Mouse (Mus musculus) hindbrain, embryonic 15.5 days (tissue): ENCODE data around the gene Hyou1. TPM values are rescaled to one million over a fixed set of nuclear protein-coding genes. Genes with fewer than 3 reads are reported as not detected.
"Not testable (repeated sequence)": the region's sequence is repeated elsewhere in the genome, so short reads cannot be mapped to it uniquely, and the experiment has no call there.

Experiments
- ATAC-seq: fragments of 200-750 bp; cut with Nextera tagmentation; 2 replicates; pipeline ENCODE4 v1.8.0; 2017; ENCODE audit warnings: low read depth, moderate number of reproducible peaks, moderate TSS enrichment; ENCODE audit not compliant: low FRiP score
- H3K27ac ChIP-seq: fragments of 300-500 bp; sonication (generic); replicated peaks from 2 replicates; pipeline ENCODE4 v1.5.1; 2015; ENCODE audit warnings: mild to moderate bottlenecking, inconsistent platforms
- H3K27me3 ChIP-seq: fragments of 300-500 bp; sonication (generic); 2 replicates; pipeline ENCODE4 v1.6.1; 2015; ENCODE audit warnings: control low read depth, inconsistent platforms
- H3K36me3 ChIP-seq: fragments of 300-500 bp; sonication (generic); 2 replicates; pipeline ENCODE4 v1.6.1; 2015; ENCODE audit warnings: control low read depth, inconsistent platforms
- H3K4me1 ChIP-seq: fragments of 300-500 bp; sonication (generic); replicated peaks from 2 replicates; pipeline ENCODE4 v1.6.1; 2015; ENCODE audit warnings: control low read depth, inconsistent platforms
- H3K4me2 ChIP-seq: fragments of 300-500 bp; sonication (generic); 2 replicates; pipeline ENCODE4 v1.6.1; 2015; ENCODE audit warnings: moderate library complexity, mild to moderate bottlenecking, inconsistent platforms
- H3K4me3 ChIP-seq: fragments of 300-500 bp; sonication (generic); 2 replicates; pipeline ENCODE4 v1.5.1; 2015; ENCODE audit warnings: mild to moderate bottlenecking, inconsistent platforms
- H3K9ac ChIP-seq: fragments of 300-500 bp; sonication (generic); 2 replicates; pipeline ENCODE4 v1.6.1; 2015; ENCODE audit warnings: inconsistent platforms
- H3K9me3 ChIP-seq: fragments of 300-500 bp; sonication (generic); 2 replicates; pipeline ENCODE4 v1.6.1; 2016; ENCODE audit warnings: control low read depth, inconsistent platforms
- WGBS: fragments of 180-500 bp; shearing (Covaris S2); methylation state at CpG from one replicate; pipeline ENCODE4 v1.1.7; 2015; 5-methylcytosine and 5-hydroxymethylcytosine counted together
- polyA plus RNA-seq: library from polyadenylated mRNA; unstranded; fragments of >200 nt; fragmentation: Nextera tagmentation; extraction: Ambion mirVana; gene quantifications from 2 replicates; pipeline ENCODE4 v1.2.1, GENCODE M21; 2015

The Hyou1 gene
- 27.4 and 27.6 TPM in 2 replicates for polyA plus RNA-seq

DNA sequence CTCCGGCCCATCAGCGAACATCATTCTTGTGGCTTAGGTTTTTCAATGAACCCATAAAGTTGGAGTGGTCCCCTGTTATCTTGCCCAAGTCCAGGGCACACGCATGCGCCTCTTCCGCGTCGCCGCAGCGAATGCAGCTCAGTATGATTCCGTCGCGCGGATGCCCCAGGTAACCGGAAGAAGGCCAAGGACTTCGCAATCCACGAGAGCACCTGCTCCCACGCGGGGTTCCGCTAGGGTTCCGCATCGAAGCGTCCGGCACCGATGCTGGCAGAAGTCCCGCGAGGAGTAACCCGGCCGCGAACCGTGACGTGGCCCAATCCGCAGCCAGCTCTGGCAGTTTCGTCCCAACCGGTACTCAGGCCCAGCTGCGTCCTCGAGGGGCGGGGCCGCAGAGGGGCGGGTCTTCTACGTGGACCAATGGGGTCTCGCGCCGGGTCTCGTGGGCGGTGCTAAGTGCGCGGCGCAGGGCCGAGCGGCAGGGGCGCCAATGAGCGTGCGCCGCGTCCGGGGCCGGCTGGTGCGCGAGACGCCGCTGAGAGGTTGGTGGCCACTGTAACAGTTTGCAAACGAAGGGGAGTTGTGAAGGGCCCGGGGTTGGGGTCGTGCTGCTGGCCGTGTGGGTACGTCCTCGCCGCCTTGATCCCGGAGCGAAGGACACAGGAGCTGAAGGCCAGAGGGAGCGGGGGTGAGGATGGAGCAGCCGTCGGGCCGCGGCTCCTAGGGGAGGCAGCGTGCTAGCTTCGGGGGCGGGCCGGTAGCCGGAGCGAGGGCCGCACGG is at the start of gene Hyou1:
TSS of gene Hyou1 (plus strand) at position 437 of the 781 bp plus-strand sequence.
- Histone ChIP-seq H3K4me1 (peaks cover 22% of the 10 kb centered on the region), H3K4me2 (peak within 1 kb of the TSS; percentile 95), H3K36me3 (peaks cover 34% of the 10 kb centered on the region), H3K9me3 (no peaks in the 10 kb centered on the region), H3K9ac (peak within 1 kb of the TSS; percentile 83), H3K27me3 (no peaks in the 10 kb centered on the region), H3K4me3 (peak within 1 kb of the TSS; percentile 77), H3K27ac (peak within 1 kb of the TSS; percentile 89)
- ATAC-seq = peak; percentile 98
- under 1% methylated on average over 80 of the region's 83 CpGs for WGBS

GRCm38 (mm10) chr9:44330736-44331135 is 48.6 kb upstream of the Hyou1 start:
- Histone ChIP-seq H3K36me3 (peaks cover 45% of the 10 kb centered on the region), H3K9me3 (no peaks in the 10 kb centered on the region)
- WGBS = 97% methylated on average over 6 of the region's 6 CpGs

GRCm38 (mm10) chr9:44332918-44333638 is 46.2 kb upstream of the Hyou1 start:
- Histone ChIP-seq H3K36me3 (peaks cover 51% of the 10 kb centered on the region), H3K27ac (no peak overlapping the region), H3K27me3 (no peaks in the 10 kb centered on the region), H3K9me3 (no peaks in the 10 kb centered on the region), H3K4me3 (no peak overlapping the region), H3K4me1 (peaks cover 28% of the 10 kb centered on the region), H3K4me2 (no peak overlapping the region), H3K9ac (no peak overlapping the region)
- ATAC-seq = no peak
- WGBS = 96% methylated on average over 13 of the region's 13 CpGs

More at GRCm38 (mm10) chr9:44330736-44331135, 48.6 kb upstream of the Hyou1 start:
- H3K9ac ChIP-seq = no peak overlapping the region
- no peak overlapping the region for H3K4me3 ChIP-seq
- no peaks in the 10 kb centered on the region for H3K27me3 ChIP-seq
- ATAC-seq = no peak
- H3K4me2 ChIP-seq = no peak overlapping the region
- no peak overlapping the region for H3K27ac ChIP-seq
- H3K4me1 ChIP-seq = peaks cover 19% of the 10 kb centered on the region

GRCm38 (mm10) chr9:44334396-44335330 is 44.6 kb upstream of the Hyou1 start, which contains the start of gene H2afx:
H2afx (plus strand) TSS chr9:44334694.
- WGBS = under 1% methylated on average over 89 of the region's 91 CpGs
- peak; percentile 97 for ATAC-seq
- H3K4me2 ChIP-seq = peak within 1 kb of the TSS; percentile 88
- H3K9me3 ChIP-seq = no peaks in the 10 kb centered on the region
- H3K27me3 ChIP-seq = no peaks in the 10 kb centered on the region
- H3K27ac ChIP-seq = peak within 1 kb of the TSS; percentile 89
- peak within 1 kb of the TSS; percentile 62 for H3K4me3 ChIP-seq
- H3K9ac ChIP-seq = peak within 1 kb of the TSS; percentile 73
- peaks cover 27% of the 10 kb centered on the region for H3K4me1 ChIP-seq
- H3K36me3 ChIP-seq = peaks cover 48% of the 10 kb centered on the region

- Histone ChIP-seq H3K27ac (peak overlapping the region; percentile 89), H3K36me3 (peaks cover 40% of the 10 kb centered on the region), H3K4me3 (peak overlapping the region; percentile 62), H3K9me3 (no peaks in the 10 kb centered on the region), H3K27me3 (no peaks in the 10 kb centered on the region), H3K9ac (peak overlapping the region; percentile 73), H3K4me1 (peaks cover 27% of the 10 kb centered on the region), H3K4me2 (peak overlapping the region; percentile 88)
- no peak; the same call in 1 of the 2 replicates for ATAC-seq
- 0% methylated on average over 49 of the region's 50 CpGs for WGBS
These were observed 43.8 kb upstream of the Hyou1 start for GRCm38 (mm10) chr9:44335331-44336092.

DNA sequence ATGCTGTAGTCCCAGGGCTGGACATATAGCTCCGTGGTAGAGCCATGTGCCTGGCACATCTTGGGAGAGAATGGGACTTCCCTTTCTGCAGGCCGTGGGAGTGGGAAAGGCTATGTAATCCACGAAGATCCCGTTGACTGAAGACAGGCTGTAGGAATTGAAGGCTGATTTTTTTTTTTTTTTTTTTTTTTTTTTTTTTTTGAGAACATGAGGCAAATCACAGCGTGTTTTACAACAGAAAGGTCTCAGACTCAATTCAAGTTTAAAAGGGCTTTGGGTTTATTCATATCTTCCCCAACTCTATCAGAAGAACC is 43.2 kb upstream of the Hyou1 start:
- peaks cover 36% of the 10 kb centered on the region for H3K36me3 ChIP-seq
- peak overlapping the region; percentile 73 for H3K9ac ChIP-seq
- under 1% methylated on average over 5 of the region's 5 CpGs for WGBS
- H3K4me3 ChIP-seq = peak overlapping the region; percentile 62
- H3K9me3 ChIP-seq = no peaks in the 10 kb centered on the region
- H3K4me1 ChIP-seq = peaks cover 27% of the 10 kb centered on the region
- no peaks in the 10 kb centered on the region for H3K27me3 ChIP-seq
- peak overlapping the region; percentile 89 for H3K27ac ChIP-seq
- peak overlapping the region; percentile 88 for H3K4me2 ChIP-seq
- no peak for ATAC-seq

GRCm38 (mm10) chr9:44336513-44336912 is 42.8 kb upstream of the Hyou1 start:
- whole genome bisulfite sequencing = 35% methylated on average over 4 of the region's 4 CpGs
- peaks cover 32% of the 10 kb centered on the region for H3K36me3 ChIP-seq

GRCm38 (mm10) chr9:44336964-44337363 is 42.3 kb upstream of the Hyou1 start:
- no peaks in the 10 kb centered on the region for H3K27me3 ChIP-seq
- peak overlapping the region; percentile 30 for H3K9ac ChIP-seq
- 73% methylated on average over 3 of the region's 3 CpGs for WGBS
- peak overlapping the region; percentile 88 for H3K4me2 ChIP-seq
- no peak for ATAC-seq
- H3K4me1 ChIP-seq = peaks cover 27% of the 10 kb centered on the region
- peaks cover 28% of the 10 kb centered on the region for H3K36me3 ChIP-seq
- no peak overlapping the region for H3K27ac ChIP-seq
- peak overlapping the region; percentile 62 for H3K4me3 ChIP-seq
- H3K9me3 ChIP-seq = no peaks in the 10 kb centered on the region

More at GRCm38 (mm10) chr9:44336513-44336912, 42.8 kb upstream of the Hyou1 start:
- H3K9me3 ChIP-seq, ATAC-seq, H3K27ac ChIP-seq, H3K27me3 ChIP-seq: not testable (repeated sequence)
- peak overlapping the region; percentile 62 for H3K4me3 ChIP-seq
- H3K9ac ChIP-seq = peak overlapping the region; percentile 30
- peak overlapping the region; percentile 88 for H3K4me2 ChIP-seq
- peaks cover 27% of the 10 kb centered on the region for H3K4me1 ChIP-seq

- peak overlapping the region; percentile 62; the same call in 1 of the 2 replicates for H3K4me3 ChIP-seq
- 69% methylated on average over 9 of the region's 9 CpGs for WGBS
- H3K4me2 ChIP-seq = peak overlapping the region; percentile 88; the same call in 1 of the 2 replicates
- peaks cover 31% of the 10 kb centered on the region for H3K4me1 ChIP-seq
- no peak for ATAC-seq
- H3K27me3 ChIP-seq = no peaks in the 10 kb centered on the region
- peaks cover 22% of the 10 kb centered on the region for H3K36me3 ChIP-seq
- no peaks in the 10 kb centered on the region for H3K9me3 ChIP-seq
- no peak overlapping the region for H3K9ac ChIP-seq
- H3K27ac ChIP-seq = no peak overlapping the region
These were observed 41.7 kb upstream of the Hyou1 start for GRCm38 (mm10) chr9:44337436-44338169.

- no peak for ATAC-seq
- WGBS = 81% methylated on average over 5 of the region's 5 CpGs
- peaks cover 38% of the 10 kb centered on the region for H3K4me1 ChIP-seq
- H3K36me3 ChIP-seq = peaks cover 13% of the 10 kb centered on the region
- no peak overlapping the region for H3K4me3 ChIP-seq
- H3K4me2 ChIP-seq = no peak overlapping the region
- H3K27me3 ChIP-seq = no peaks in the 10 kb centered on the region
- H3K9ac ChIP-seq = no peak overlapping the region
- H3K9me3 ChIP-seq = no peaks in the 10 kb centered on the region
- H3K27ac ChIP-seq = no peak overlapping the region
These were observed 40.7 kb upstream of the Hyou1 start for GRCm38 (mm10) chr9:44338574-44338973.
